Mouse (Mus musculus): ENCODE results near the gene Cbln1. TPM values are rescaled to one million over a fixed set of nuclear protein-coding genes. Genes with fewer than 3 reads are reported as not detected.

Cbln1 gene
- total RNA-seq, 2 experiments from 2014 or later, result 0.25 to 0.49 TPM

Other genes with a start within 250 kb of the Cbln1 start
- not detected for gene 4933402J07Rik, start 91.2 kb upstream of the Cbln1 start, total RNA-seq (2021)

Data from heart, postnatal 36 days (tissue).